ENCODE assay signal across 25 mouse cellular contexts in the genomic region with DNA sequence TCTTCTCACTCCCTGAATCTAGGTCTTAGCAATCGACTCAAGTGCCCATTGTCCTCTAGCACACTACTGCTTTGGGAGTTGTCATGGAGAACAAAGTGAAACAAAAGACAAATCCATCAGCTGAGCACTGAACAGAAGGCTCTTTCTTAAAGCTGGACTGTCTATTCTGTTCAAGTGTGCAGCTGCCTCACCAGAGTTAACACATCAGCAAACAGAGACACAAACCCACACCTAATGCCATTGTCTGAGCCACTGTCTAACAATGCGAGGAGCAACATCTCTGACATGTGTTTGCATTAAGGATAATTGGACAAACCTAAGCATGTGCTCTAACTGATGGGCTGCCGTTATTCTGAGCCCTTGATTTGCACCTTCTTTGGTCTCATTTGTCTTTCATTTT.
DNase-seq lines count a peak whose midpoint lies in the region; ATAC-seq and TF ChIP-seq lines count a peak whose summit lies in the region.
"Had no signal": no experiment of that assay in that cellular context is flagged by ENCODE, and none has a peak within 500 bp of the region (broad histone marks: within the 10 kb centered on the region; RNA-seq: fewer than 3 reads in every experiment).

No protein-coding gene starts in this region.

- no peak overlapping the region for H3K27ac ChIP-seq in hindbrain, embryonic 10.5 days
- H3K27ac ChIP-seq in hindbrain, postnatal 0 days = no peak overlapping the region
- no peak overlapping the region for H3K27ac ChIP-seq in neural tube, embryonic 11.5 days (ENCODE audit: low read depth, low read length)
- H3K27ac ChIP-seq: gastrocnemius, adult 2 months; heart, embryonic 15.5 days; macrophage; stomach, postnatal 0 days had no signal

- no peak overlapping the region for H3K4me2 ChIP-seq in hindbrain, postnatal 0 days (ENCODE audit: low read depth, low read length)
- H3K4me2 ChIP-seq in neural tube, embryonic 11.5 days (ENCODE audit: low read depth) = no peak overlapping the region
- H3K4me2 ChIP-seq: heart, embryonic 15.5 days had no signal

- no peak overlapping the region for H3K9ac ChIP-seq in hindbrain, postnatal 0 days (replicated peaks; ENCODE audit: low read length)
- H3K9ac ChIP-seq in neural tube, embryonic 11.5 days (ENCODE audit: low read length) = no peak overlapping the region
- H3K9ac ChIP-seq: heart, embryonic 15.5 days; liver, postnatal 0 days had no signal

- H3K4me1 ChIP-seq in hindbrain, embryonic 10.5 days (replicated peaks) = peaks cover 4% of the 10 kb centered on the region; the same call in 1 of the 2 replicates
- no peaks in the 10 kb centered on the region for H3K4me1 ChIP-seq in hindbrain, postnatal 0 days (ENCODE audit: insufficient read depth, low read length)
- H3K4me1 ChIP-seq in neural tube, embryonic 11.5 days (ENCODE audit: control insufficient read depth, insufficient read depth, low read length) = no peaks in the 10 kb centered on the region
- H3K4me1 ChIP-seq: heart, embryonic 15.5 days had no signal

- H3K27me3 ChIP-seq in hindbrain, embryonic 10.5 days (ENCODE audit: insufficient read depth, poor library complexity, severe bottlenecking) = no peaks in the 10 kb centered on the region
- H3K27me3 ChIP-seq in hindbrain, postnatal 0 days (ENCODE audit: insufficient read depth, low read length) = no peaks in the 10 kb centered on the region
- H3K27me3 ChIP-seq in neural tube, embryonic 11.5 days (ENCODE audit: control insufficient read depth, insufficient read depth, low read length) = no peaks in the 10 kb centered on the region
- H3K27me3 ChIP-seq: heart, embryonic 15.5 days had no signal

- no peak overlapping the region for H3K4me3 ChIP-seq in hindbrain, embryonic 10.5 days
- no peak overlapping the region for H3K4me3 ChIP-seq in hindbrain, postnatal 0 days (ENCODE audit: low read length)
- H3K4me3 ChIP-seq in neural tube, embryonic 11.5 days (ENCODE audit: low read depth, low read length) = no peak overlapping the region
- H3K4me3 ChIP-seq: erythroblast, embryonic 14.5 days; gastrocnemius, adult 2 months; heart, embryonic 15.5 days had no signal

- 35% methylated on average over 3 of the region's 3 CpGs for WGBS in hindbrain, embryonic 10.5 days
- 26% methylated on average over 3 of the region's 3 CpGs for WGBS in hindbrain, postnatal 0 days
- 56% methylated on average over 3 of the region's 3 CpGs for WGBS in neural tube, embryonic 11.5 days

- DNase-seq in hindbrain, embryonic 10.5 days (ENCODE audit: low spot score) = peak; percentile 30
- no peak for DNase-seq in hindbrain, postnatal 0 days (ENCODE audit: low spot score)
- peak; percentile 14 for DNase-seq in neural tube, embryonic 11.5 days (ENCODE audit: low spot score)
- DNase-seq in neural tube, embryonic 10.5 days (ENCODE audit: extremely low spot score, low spot score) = no peak
- DNase-seq in embryo, embryonic 10.5 days (ENCODE audit: low spot score) = peak; percentile 61
- DNase-seq in retina, postnatal 1 day = peak; percentile 94
- DNase-seq in cerebellum, adult 18-20 months = no peak
- DNase-seq: adrenal gland, postnatal 25 days; cerebellum, adult 11 months; cerebellum, postnatal 10 days; gastrocnemius, adult 2 months; heart, postnatal 4 days; kidney, adult 18-20 months; liver, postnatal 0 days; right cerebral cortex, postnatal 14 days had no signal

- TF ChIP-seq CTCF in hindbrain, postnatal 0 days (IDR thresholded peaks at IDR 0.05; ENCODE audit: low read depth) = no peak

- no peak for ATAC-seq in hindbrain, postnatal 0 days
- peak; percentile 45; the same call in 1 of the 2 replicates for ATAC-seq in neural tube, embryonic 11.5 days (ENCODE audit: insufficient read depth, low FRiP score, low TSS enrichment)
- ATAC-seq in erythroblast, adult 5-6 weeks (replicated peaks; ENCODE audit: low FRiP score, poor library complexity, severe bottlenecking) = no peak
- ATAC-seq: CD4-positive, CD25-positive, alpha-beta regulatory T cell, adult 4 months; forebrain, embryonic 14.5 days; inflammation-experienced regulatory T-cells, adult 6 months; liver, postnatal 0 days; lung, postnatal 0 days had no signal

- no peaks in the 10 kb centered on the region for H3K9me3 ChIP-seq in hindbrain, embryonic 10.5 days
- no peaks in the 10 kb centered on the region for H3K9me3 ChIP-seq in hindbrain, postnatal 0 days (ENCODE audit: low read length)
- no peaks in the 10 kb centered on the region for H3K9me3 ChIP-seq in neural tube, embryonic 11.5 days (ENCODE audit: control insufficient read depth, low read length)
- H3K9me3 ChIP-seq: G1E; heart, embryonic 15.5 days had no signal

- H3K36me3 ChIP-seq in hindbrain, embryonic 10.5 days = no peaks in the 10 kb centered on the region
- no peaks in the 10 kb centered on the region for H3K36me3 ChIP-seq in hindbrain, postnatal 0 days (ENCODE audit: insufficient read depth, low read length)
- H3K36me3 ChIP-seq in neural tube, embryonic 11.5 days (ENCODE audit: control insufficient read depth, insufficient read depth, low read length) = no peaks in the 10 kb centered on the region
- H3K36me3 ChIP-seq: G1E; heart, embryonic 15.5 days had no signal

Comparison
In these comparisons a context has a peak if more than half of its experiments do, and no peak if none do; other contexts are left out.
1. DNase-seq: peak in hindbrain, embryonic 10.5 days (single experiment), neural tube, embryonic 11.5 days (single experiment), embryo, embryonic 10.5 days (single experiment) and retina, postnatal 1 day (single experiment); none in hindbrain, postnatal 0 days (single experiment), neural tube, embryonic 10.5 days (single experiment) and cerebellum, adult 18-20 months (0 of 2).